Mouse (Mus musculus) liver, postnatal 0 days (tissue): ENCODE data around the gene Mpg.

Source experiments
- CTCF ChIP-seq: sonication (generic); IDR thresholded peaks from 2 replicates; pipeline ENCODE4 v1.5.1; 2016; ENCODE audit warnings: antibody characterized with exemption, low read depth
- EP300 ChIP-seq: IDR thresholded peaks from 2 replicates; pipeline ENCODE4 v1.6.1; 2016; ENCODE audit warnings: antibody characterized with exemption, low read depth, mild to moderate bottlenecking

GRCm38 (mm10) chr11:32256566-32256965 is 30.3 kb downstream of the Mpg start:
- TF ChIP-seq CTCF: no peak
- TF ChIP-seq EP300: no peak
